Mouse (Mus musculus) E14TG2a.4 (cell line): ENCODE data around the gene Mrpl43.

Experiments used
- CTCF ChIP-seq: conservative IDR thresholded peaks from 2 replicates; pipeline ENCODE4 v1.5.1; 2014; ENCODE audit warnings: low read length
- NANOG ChIP-seq: IDR thresholded peaks from 2 replicates; pipeline ENCODE4 v1.6.1; 2014; ENCODE audit warnings: borderline replicate concordance, low read length, mixed read lengths
- POU5F1 ChIP-seq: IDR thresholded peaks from 2 replicates; pipeline ENCODE4 v1.6.1; 2014; ENCODE audit warnings: low read length, borderline replicate concordance

GRCm38 (mm10) chr19:45049523-45049922 is 43.3 kb upstream of the Mrpl43 start:
- TF ChIP-seq CTCF (no peak), NANOG (no peak), POU5F1 (no peak)
